Mouse (Mus musculus): Measurements from ENCODE around the gene Srsf4. TPM values are rescaled to one million over a fixed set of nuclear protein-coding genes. Genes with fewer than 3 reads are reported as not detected.

The Srsf4 gene
- total RNA-seq, 1 experiment, result 45.6 TPM

DNA sequence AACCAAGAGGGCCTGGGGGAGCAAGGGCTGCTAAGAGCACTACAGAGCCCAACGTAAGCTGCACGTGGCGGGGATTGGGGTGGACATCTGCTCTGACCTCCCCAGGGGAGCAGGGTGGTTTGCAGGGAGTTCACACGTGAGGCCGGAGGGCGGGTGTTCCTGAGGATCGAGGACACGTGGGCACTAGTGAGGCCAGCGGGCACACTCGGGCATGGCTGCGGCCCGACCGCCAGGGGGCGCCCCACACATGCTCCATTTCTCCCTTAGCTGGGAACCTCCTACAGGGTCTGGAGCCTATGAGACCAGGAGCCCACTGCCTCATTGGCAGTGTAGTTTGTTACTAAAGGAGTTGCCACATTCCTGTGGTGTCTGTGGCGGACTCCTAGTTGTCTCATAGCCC lies 43.0 kb downstream of the Srsf4 start:
- H3K9me3 ChIP-seq (ENCODE audit: control insufficient read depth, insufficient read depth, low read depth, low read length), result no peaks in the 10 kb centered on the region
- H3K36me3 ChIP-seq (ENCODE audit: control insufficient read depth, insufficient read depth, low read length, poor library complexity, severe bottlenecking), result no peaks in the 10 kb centered on the region
- no peak overlapping the region for H3K9ac ChIP-seq (ENCODE audit: insufficient read depth, low read depth, low read length, poor library complexity, severe bottlenecking)
- H3K27ac ChIP-seq (ENCODE audit: insufficient read depth, low read depth, low read length, poor library complexity, severe bottlenecking), result no peak overlapping the region
- no peak overlapping the region; a peak in 1 of 4 replicates for H3K4me3 ChIP-seq (ENCODE audit: insufficient read depth in 1 of 2, low read depth in 1 of 2, low read length in 2 of 2, poor library complexity in 1 of 2, severe bottlenecking in 1 of 2)
- DNase-seq (ENCODE audit: low read depth, low spot score), result no peak
- H3K4me1 ChIP-seq (ENCODE audit: control insufficient read depth in 2 of 2, insufficient read depth in 2 of 2, low read length in 2 of 2, poor library complexity in 1 of 2), result peaks cover 5 to 24% of the 10 kb centered on the region in 2 experiments; a peak in 3 of 4 replicates
- TF ChIP-seq ZNF384 (IDR thresholded peaks at IDR 0.05; ENCODE audit: low read depth, low read length) (no peak), HCFC1 (IDR thresholded peaks at IDR 0.05; ENCODE audit: borderline replicate concordance, insufficient read depth, low read length) (no peak), MAFK (IDR thresholded peaks at IDR 0.05; ENCODE audit: insufficient read depth, low read depth, low read length) (no peak), ZC3H11A (IDR thresholded peaks at IDR 0.05; ENCODE audit: borderline replicate concordance, low read depth, low read length) (peak; percentile 43; the same call in 1 of the 2 replicates), CHD2 (IDR thresholded peaks at IDR 0.05; ENCODE audit: low read depth, low read length) (no peak)
- in situ Hi-C loops (cut with MboI; ENCODE audit: low sequenced_read_pairs in 2 of 2, unreplicated experiment in 2 of 2), result no loop called here

DNA sequence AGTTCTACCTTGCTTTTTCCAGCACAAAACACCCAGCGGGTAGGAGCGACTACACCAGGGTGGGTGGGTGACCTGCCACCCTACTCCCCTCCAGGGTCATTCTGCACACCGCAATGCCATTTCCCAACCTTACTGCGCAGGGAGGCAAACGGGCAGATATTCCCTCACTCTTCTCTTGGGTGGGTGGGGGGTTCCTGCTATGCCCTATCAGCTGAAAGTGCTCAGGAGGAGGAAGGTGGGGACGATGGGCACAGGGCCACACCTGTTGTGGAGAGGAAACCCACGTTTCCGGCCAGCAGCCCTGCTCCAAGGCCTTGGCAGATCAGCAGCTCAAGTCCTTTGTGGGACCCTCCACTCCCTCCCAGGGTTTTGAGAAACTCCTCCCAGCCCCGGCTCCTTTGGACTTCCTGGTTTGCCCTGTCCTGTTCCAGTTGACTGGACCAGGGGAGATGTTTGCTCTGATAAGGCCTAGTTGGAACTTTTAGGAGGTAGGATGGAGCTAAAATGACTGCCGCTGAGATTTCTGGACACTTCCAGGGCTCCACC lies 43.7 kb downstream of the Srsf4 start:
- Histone ChIP-seq H3K9me3 (ENCODE audit: control insufficient read depth, insufficient read depth, low read depth, low read length) (no peaks in the 10 kb centered on the region), H3K4me3 (ENCODE audit: insufficient read depth in 1 of 2, low read depth in 1 of 2, low read length in 2 of 2, poor library complexity in 1 of 2, severe bottlenecking in 1 of 2) (no peak overlapping the region), H3K36me3 (ENCODE audit: control insufficient read depth, insufficient read depth, low read length, poor library complexity, severe bottlenecking) (no peaks in the 10 kb centered on the region), H3K9ac (ENCODE audit: insufficient read depth, low read depth, low read length, poor library complexity, severe bottlenecking) (no peak overlapping the region), H3K27ac (ENCODE audit: insufficient read depth, low read depth, low read length, poor library complexity, severe bottlenecking) (no peak overlapping the region), H3K4me1 (ENCODE audit: control insufficient read depth in 2 of 2, insufficient read depth in 2 of 2, low read length in 2 of 2, poor library complexity in 1 of 2) (peaks cover 4 to 22% of the 10 kb centered on the region in 2 experiments; a peak in 3 of 4 replicates)
- DNase-seq (ENCODE audit: low read depth, low spot score), result no peak
- in situ Hi-C loops (cut with MboI; ENCODE audit: low sequenced_read_pairs in 2 of 2, unreplicated experiment in 2 of 2), result no loop called here
- TF ChIP-seq CHD2 (IDR thresholded peaks at IDR 0.05; ENCODE audit: low read depth, low read length) (no peak), ZC3H11A (IDR thresholded peaks at IDR 0.05; ENCODE audit: borderline replicate concordance, low read depth, low read length) (no peak), MAFK (IDR thresholded peaks at IDR 0.05; ENCODE audit: insufficient read depth, low read depth, low read length) (no peak), ZNF384 (IDR thresholded peaks at IDR 0.05; ENCODE audit: low read depth, low read length) (no peak)

DNA sequence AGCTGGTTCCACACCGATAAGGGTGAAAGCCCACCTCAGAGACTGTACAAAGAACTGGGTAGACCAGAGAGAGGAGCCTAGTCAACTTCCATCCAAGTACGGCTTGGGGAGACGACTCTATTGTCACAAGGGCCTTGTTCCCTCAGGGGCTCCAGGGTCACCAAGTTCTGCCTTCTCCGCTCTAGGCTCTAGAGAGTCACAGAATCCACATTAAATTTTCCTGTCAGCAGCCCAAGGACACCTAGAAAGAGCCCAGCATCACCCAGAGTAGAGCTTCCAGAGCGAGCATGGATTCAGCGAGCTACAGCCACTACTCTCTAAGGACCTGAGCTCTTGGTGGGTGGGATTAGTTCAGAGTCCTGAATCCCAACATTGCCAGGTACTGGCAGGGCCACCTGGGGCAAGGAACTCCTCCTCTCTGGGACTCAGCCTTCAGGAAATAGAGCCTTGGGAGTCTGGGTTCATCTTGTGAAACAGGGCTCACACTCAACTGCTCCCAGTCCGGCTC lies 44.7 kb downstream of the Srsf4 start:
- no peak for DNase-seq (ENCODE audit: low read depth, low spot score)
- H3K27ac ChIP-seq (ENCODE audit: insufficient read depth, low read depth, low read length, poor library complexity, severe bottlenecking), result no peak overlapping the region
- H3K4me1 ChIP-seq (ENCODE audit: control insufficient read depth in 2 of 2, insufficient read depth in 2 of 2, low read length in 2 of 2, poor library complexity in 1 of 2), result peaks cover 4 to 21% of the 10 kb centered on the region in 2 experiments; a peak in 3 of 4 replicates
- in situ Hi-C loops (cut with MboI; ENCODE audit: low sequenced_read_pairs in 2 of 2, unreplicated experiment in 2 of 2), result no loop called here
- H3K9ac ChIP-seq (ENCODE audit: insufficient read depth, low read depth, low read length, poor library complexity, severe bottlenecking), result no peak overlapping the region
- H3K9me3 ChIP-seq (ENCODE audit: control insufficient read depth, insufficient read depth, low read depth, low read length), result no peaks in the 10 kb centered on the region
- H3K36me3 ChIP-seq (ENCODE audit: control insufficient read depth, insufficient read depth, low read length, poor library complexity, severe bottlenecking), result no peaks in the 10 kb centered on the region
- H3K4me3 ChIP-seq (ENCODE audit: insufficient read depth in 1 of 2, low read depth in 1 of 2, low read length in 2 of 2, poor library complexity in 1 of 2, severe bottlenecking in 1 of 2), result no peak overlapping the region
- no peak for TF ChIP-seq HCFC1 (IDR thresholded peaks at IDR 0.05; ENCODE audit: borderline replicate concordance, insufficient read depth, low read length)
- no peak for TF ChIP-seq ZC3H11A (IDR thresholded peaks at IDR 0.05; ENCODE audit: borderline replicate concordance, low read depth, low read length)
- no peak for TF ChIP-seq CHD2 (IDR thresholded peaks at IDR 0.05; ENCODE audit: low read depth, low read length)
- no peak for TF ChIP-seq ZNF384 (IDR thresholded peaks at IDR 0.05; ENCODE audit: low read depth, low read length)
- TF ChIP-seq MAFK (IDR thresholded peaks at IDR 0.05; ENCODE audit: insufficient read depth, low read depth, low read length), result no peak

- no peaks in the 10 kb centered on the region for H3K36me3 ChIP-seq (ENCODE audit: control insufficient read depth, insufficient read depth, low read length, poor library complexity, severe bottlenecking)
- peaks cover 4 to 21% of the 10 kb centered on the region in 2 experiments; a peak in 3 of 4 replicates for H3K4me1 ChIP-seq (ENCODE audit: control insufficient read depth in 2 of 2, insufficient read depth in 2 of 2, low read length in 2 of 2, poor library complexity in 1 of 2)
- DNase-seq (ENCODE audit: low read depth, low spot score), result peak; percentile 60
- no peak overlapping the region for H3K4me3 ChIP-seq (ENCODE audit: insufficient read depth in 1 of 2, low read depth in 1 of 2, low read length in 2 of 2, poor library complexity in 1 of 2, severe bottlenecking in 1 of 2)
- no peak overlapping the region for H3K27ac ChIP-seq (ENCODE audit: insufficient read depth, low read depth, low read length, poor library complexity, severe bottlenecking)
- in situ Hi-C loops (cut with MboI; ENCODE audit: low sequenced_read_pairs in 2 of 2, unreplicated experiment in 2 of 2), result no loop called here
- H3K9me3 ChIP-seq (ENCODE audit: control insufficient read depth, insufficient read depth, low read depth, low read length), result no peaks in the 10 kb centered on the region
- TF ChIP-seq ZNF384 (IDR thresholded peaks at IDR 0.05; ENCODE audit: low read depth, low read length) (peak; percentile 63), HCFC1 (IDR thresholded peaks at IDR 0.05; ENCODE audit: borderline replicate concordance, insufficient read depth, low read length) (no peak), ZC3H11A (IDR thresholded peaks at IDR 0.05; ENCODE audit: borderline replicate concordance, low read depth, low read length) (no peak), CHD2 (IDR thresholded peaks at IDR 0.05; ENCODE audit: low read depth, low read length) (no peak), MAFK (IDR thresholded peaks at IDR 0.05; ENCODE audit: insufficient read depth, low read depth, low read length) (no peak)
- H3K9ac ChIP-seq (ENCODE audit: insufficient read depth, low read depth, low read length, poor library complexity, severe bottlenecking), result no peak overlapping the region
Observed at GRCm38 (mm10) chr4:131918711-131919500, 45.5 kb downstream of the Srsf4 start.

Data from ES-E14 (cell line).